Mouse (Mus musculus) forebrain, embryonic 13.5 days (tissue): ENCODE measurements around the gene Pigs. TPM values are rescaled to one million over a fixed set of nuclear protein-coding genes. Genes with fewer than 3 reads are reported as not detected.
A peak's percentile ranks its signal among the peaks of the same experiment; 100 is the strongest.

ENCODE experiments used
- ATAC-seq: fragments of 200-750 bp; cut with Nextera tagmentation; 2 replicates; pipeline ENCODE4 v1.8.0; 2017
- H3K27ac ChIP-seq: fragments of 300-500 bp; sonication (generic); 2 replicates; pipeline ENCODE4 v1.5.1; 2015; ENCODE audit warnings: inconsistent platforms, mild to moderate bottlenecking, moderate library complexity
- H3K27me3 ChIP-seq: fragments of 300-500 bp; sonication (generic); 2 replicates; pipeline ENCODE4 v1.6.1; 2015; ENCODE audit warnings: mild to moderate bottlenecking, inconsistent platforms
- H3K36me3 ChIP-seq: fragments of 300-500 bp; sonication (generic); 2 replicates; pipeline ENCODE4 v1.6.1; 2015; ENCODE audit warnings: mild to moderate bottlenecking, inconsistent platforms; ENCODE audit not compliant: poor library complexity, severe bottlenecking
- H3K4me1 ChIP-seq: fragments of 300-500 bp; sonication (generic); 2 replicates; pipeline ENCODE4 v1.6.1; 2015; ENCODE audit warnings: inconsistent platforms
- H3K4me2 ChIP-seq: fragments of 300-500 bp; sonication (generic); 2 replicates; pipeline ENCODE4 v1.6.1; 2015; ENCODE audit warnings: inconsistent platforms, mild to moderate bottlenecking, moderate library complexity
- H3K4me3 ChIP-seq: fragments of 300-500 bp; sonication (generic); 2 replicates; pipeline ENCODE4 v1.5.1; 2015; ENCODE audit warnings: mild to moderate bottlenecking, inconsistent platforms
- H3K9ac ChIP-seq: fragments of 300-500 bp; sonication (generic); 2 replicates; pipeline ENCODE4 v1.6.1; 2015; ENCODE audit warnings: mild to moderate bottlenecking, inconsistent platforms
- H3K9me3 ChIP-seq: fragments of 300-500 bp; sonication (generic); replicated peaks from 2 replicates; pipeline ENCODE4 v1.6.1; 2016; ENCODE audit warnings: inconsistent platforms
- WGBS: fragments of 180-500 bp; shearing (Covaris S2); methylation state at CpG from one replicate; pipeline ENCODE4 v1.1.7; 2015; 5-methylcytosine and 5-hydroxymethylcytosine counted together
- polyA plus RNA-seq: library from polyadenylated mRNA; unstranded; fragments of >200 nt; fragmentation: Nextera tagmentation; extraction: Ambion mirVana; gene quantifications from 2 replicates; pipeline ENCODE4 v1.2.1, GENCODE M21; 2015

Gene Pigs
- polyA plus RNA-seq, 1 experiment from 2014 or later: 55.0 TPM

DNA sequence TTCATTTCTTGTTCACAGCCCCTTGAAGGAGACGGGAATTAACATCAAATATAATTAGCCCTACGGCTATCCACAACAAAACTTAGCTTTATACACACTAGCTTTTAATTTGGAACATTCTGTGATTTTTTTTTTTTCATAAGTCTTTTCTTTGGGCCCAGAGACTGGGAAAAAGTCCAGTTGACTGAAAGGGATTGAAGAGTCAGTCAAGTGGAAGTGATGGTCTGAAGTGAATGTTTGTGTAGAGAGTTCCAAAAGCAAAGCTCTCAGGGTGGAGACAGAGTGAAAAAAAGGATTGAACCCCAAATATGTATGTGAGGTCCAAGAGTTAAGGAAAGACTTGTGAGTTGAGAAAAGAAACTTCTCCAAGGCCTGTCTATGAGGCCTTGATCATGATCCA lies 9.8 kb upstream of the Pigs start:
- Histone ChIP-seq H3K9me3 (no peaks in the 10 kb centered on the region), H3K27ac (peak overlapping the region; percentile 58; the same call in 1 of the 2 replicates), H3K4me3 (no peak overlapping the region), H3K4me2 (no peak overlapping the region), H3K9ac (no peak overlapping the region), H3K36me3 (peaks cover 84% of the 10 kb centered on the region), H3K27me3 (no peaks in the 10 kb centered on the region), H3K4me1 (peaks cover 34% of the 10 kb centered on the region)
- WGBS: 50% methylated on average over 2 of the region's 2 CpGs
- no peak for ATAC-seq

- peak; percentile 71 for ATAC-seq
- Histone ChIP-seq H3K27ac (peak overlapping the region; percentile 90), H3K4me3 (peak overlapping the region; percentile 35)
Measured at GRCm38 (mm10) chr11:78322076-78322831, 6.0 kb upstream of the Pigs start.

DNA sequence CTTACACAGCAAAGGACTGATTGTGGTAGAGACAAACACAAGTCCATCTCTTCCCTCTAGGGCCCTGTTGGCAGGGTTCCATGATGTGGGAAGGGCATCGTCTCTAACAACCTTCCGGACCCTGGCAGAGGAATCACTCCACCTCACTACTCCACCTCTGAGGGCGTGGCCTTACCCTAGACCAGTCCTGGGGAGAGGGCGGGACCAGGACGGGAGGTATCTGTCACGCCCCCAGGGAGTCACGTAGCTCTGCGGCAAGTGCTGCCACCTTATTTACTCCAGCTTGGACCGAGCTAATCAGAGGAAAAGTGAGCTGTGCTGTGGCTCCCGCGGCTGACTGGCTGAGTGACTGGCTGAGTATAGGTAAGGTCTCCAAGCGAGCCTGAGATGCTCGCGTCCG lies 5.4 kb upstream of the Pigs start, which contains the start of gene Aldoc:
TSS of gene Aldoc (plus strand) at position 109 of the 400 bp plus-strand sequence.
- Histone ChIP-seq H3K4me1 (peaks cover 49% of the 10 kb centered on the region), H3K27ac (peak within 1 kb of the TSS; percentile 90), H3K9ac (peak within 1 kb of the TSS; percentile 47), H3K27me3 (no peaks in the 10 kb centered on the region), H3K4me2 (peak within 1 kb of the TSS; percentile 54), H3K36me3 (peaks cover 56% of the 10 kb centered on the region), H3K9me3 (no peaks in the 10 kb centered on the region), H3K4me3 (peak within 1 kb of the TSS; percentile 35)
- peak; percentile 88 for ATAC-seq
- 8% methylated on average over 15 of the region's 15 CpGs for WGBS

More at GRCm38 (mm10) chr11:78322076-78322831, 6.0 kb upstream of the Pigs start:
- H3K36me3 ChIP-seq: peaks cover 62% of the 10 kb centered on the region
- no peaks in the 10 kb centered on the region for H3K9me3 ChIP-seq
- H3K27me3 ChIP-seq: no peaks in the 10 kb centered on the region
- WGBS: 42% methylated on average over 2 of the region's 2 CpGs
- H3K9ac ChIP-seq: no peak overlapping the region
- H3K4me1 ChIP-seq: peaks cover 55% of the 10 kb centered on the region
- H3K4me2 ChIP-seq: peak overlapping the region; percentile 54

DNA sequence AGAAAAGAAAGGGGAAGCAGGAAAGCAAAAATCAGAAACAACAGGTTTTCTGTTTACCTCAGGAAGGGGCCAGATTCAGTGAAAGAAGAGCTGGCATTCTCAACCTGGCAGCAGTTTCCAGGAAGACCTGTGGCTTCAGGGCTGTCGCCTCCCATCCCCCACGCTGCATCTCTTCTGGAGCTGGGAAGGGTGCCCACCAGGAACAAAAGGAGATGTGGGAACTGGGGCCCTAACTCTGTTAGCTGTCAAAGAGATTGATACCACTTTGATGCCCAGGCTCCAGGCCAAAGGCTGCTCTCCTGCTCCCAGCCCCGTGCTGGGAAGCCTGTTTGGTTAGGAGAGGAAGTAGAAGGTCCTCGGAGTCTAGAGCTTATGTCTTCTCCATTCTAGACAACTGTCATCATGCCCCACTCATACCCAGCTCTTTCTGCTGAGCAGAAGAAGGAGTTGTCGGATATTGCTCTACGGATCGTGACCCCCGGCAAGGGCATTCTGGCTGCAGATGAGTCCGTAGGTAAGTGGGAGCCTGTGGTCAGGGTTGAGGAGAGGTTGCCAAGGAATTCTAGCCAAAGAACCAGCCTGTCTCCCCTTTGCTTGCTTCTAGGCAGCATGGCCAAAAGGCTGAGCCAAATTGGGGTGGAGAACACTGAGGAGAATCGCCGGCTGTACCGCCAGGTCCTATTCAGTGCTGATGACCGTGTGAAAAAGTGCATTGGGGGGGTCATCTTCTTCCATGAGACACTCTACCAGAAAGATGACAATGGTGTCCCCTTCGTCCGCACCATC lies 4.0 kb upstream of the Pigs start:
- no peak for ATAC-seq
- Histone ChIP-seq H3K4me1 (peaks cover 50% of the 10 kb centered on the region), H3K4me2 (peak overlapping the region; percentile 54), H3K27me3 (no peaks in the 10 kb centered on the region), H3K4me3 (peak overlapping the region; percentile 35), H3K27ac (peak overlapping the region; percentile 90), H3K9me3 (no peaks in the 10 kb centered on the region), H3K9ac (no peak overlapping the region), H3K36me3 (peaks cover 43% of the 10 kb centered on the region)
- WGBS: 70% methylated on average over 15 of the region's 15 CpGs

DNA sequence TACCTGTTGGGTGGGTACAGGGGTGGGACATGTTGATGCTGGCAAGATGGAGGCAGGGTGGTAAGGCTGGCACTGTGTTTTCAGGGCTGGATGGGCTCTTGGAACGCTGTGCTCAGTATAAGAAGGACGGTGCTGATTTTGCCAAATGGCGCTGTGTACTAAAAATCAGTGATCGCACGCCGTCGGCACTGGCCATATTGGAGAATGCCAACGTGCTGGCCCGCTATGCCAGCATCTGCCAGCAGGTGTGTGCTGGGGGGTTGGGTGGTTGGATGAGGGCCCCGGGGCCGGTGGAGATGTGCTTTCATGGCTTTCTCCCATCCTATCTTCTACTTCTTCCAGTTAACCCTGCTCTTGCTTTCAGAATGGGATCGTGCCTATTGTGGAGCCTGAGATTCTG lies 3.2 kb upstream of the Pigs start:
- Histone ChIP-seq H3K36me3 (peaks cover 36% of the 10 kb centered on the region), H3K4me2 (peak overlapping the region; percentile 54), H3K4me1 (peaks cover 56% of the 10 kb centered on the region), H3K9ac (no peak overlapping the region), H3K27me3 (no peaks in the 10 kb centered on the region), H3K9me3 (no peaks in the 10 kb centered on the region), H3K27ac (0 out of 2 replicates have a peak overlapping the region, but pooled peaks have one; percentile 69), H3K4me3 (peak overlapping the region; percentile 35; the same call in 1 of the 2 replicates)
- no peak for ATAC-seq
- WGBS: 97% methylated on average over 12 of the region's 12 CpGs

DNA sequence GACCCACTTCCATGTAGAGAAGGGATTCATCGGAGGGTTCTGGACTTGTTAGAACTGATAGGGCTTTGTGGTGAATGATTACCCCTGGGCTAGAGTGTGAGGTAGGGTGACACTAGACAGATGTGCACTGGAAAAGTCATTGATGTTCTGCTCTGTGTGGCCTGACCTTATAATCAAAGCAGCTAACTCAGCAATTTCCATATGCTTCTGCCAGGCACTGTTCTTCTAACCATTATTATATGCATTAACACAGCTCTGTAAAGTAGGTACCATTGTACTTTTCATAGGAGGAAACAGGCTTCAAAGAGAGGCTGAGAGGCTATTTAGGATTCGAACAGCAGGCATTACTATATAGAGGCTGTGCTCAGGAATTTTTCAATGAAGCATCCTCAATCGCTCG lies 1.0 kb upstream of the Pigs start:
- Histone ChIP-seq H3K36me3 (peaks cover 18% of the 10 kb centered on the region), H3K4me1 (peaks cover 44% of the 10 kb centered on the region)

DNA sequence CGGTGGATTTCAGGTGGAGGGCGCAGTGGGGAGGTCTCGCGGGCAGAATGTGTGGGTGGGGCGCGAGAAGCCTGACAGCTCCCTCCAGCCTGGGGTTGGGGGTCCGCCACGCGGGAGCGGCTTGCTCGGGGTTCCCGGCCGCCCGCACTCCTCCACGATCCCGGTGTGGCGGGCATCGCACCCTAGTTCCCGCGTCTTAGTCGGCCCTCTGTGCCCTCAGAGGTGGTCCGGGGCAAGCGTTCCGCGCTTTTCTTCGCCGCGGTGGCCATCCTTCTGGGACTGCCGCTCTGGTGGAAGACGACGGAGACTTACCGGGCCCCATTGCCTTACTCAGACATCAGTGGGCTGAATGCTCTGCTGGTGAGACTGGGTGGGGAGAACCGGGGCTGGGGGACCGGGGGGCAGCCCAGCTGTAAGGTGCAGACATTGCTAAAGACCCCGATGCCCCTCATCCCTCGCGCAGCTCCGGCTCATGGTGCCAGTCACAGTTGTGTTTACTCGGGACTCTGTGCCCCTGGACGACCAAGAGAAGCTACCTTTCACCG lies 369 bp downstream of the Pigs start:
- Histone ChIP-seq H3K9me3 (no peaks in the 10 kb centered on the region), H3K4me2 (peak overlapping the region; percentile 97), H3K4me3 (peak overlapping the region; percentile 79), H3K9ac (peak overlapping the region; percentile 90), H3K27ac (0 out of 2 replicates have a peak overlapping the region, but pooled peaks have one; percentile 7), H3K4me1 (peaks cover 31% of the 10 kb centered on the region), H3K36me3 (peaks cover 31% of the 10 kb centered on the region), H3K27me3 (no peaks in the 10 kb centered on the region)
- peak; percentile 62 for ATAC-seq
- WGBS: under 1% methylated on average over 29 of the region's 41 CpGs

More for the DNA sequence above, 1.0 kb upstream of the Pigs start:
- H3K27me3 ChIP-seq: no peaks in the 10 kb centered on the region
- no peak overlapping the region for H3K4me2 ChIP-seq
- H3K9ac ChIP-seq: no peak overlapping the region
- H3K4me3 ChIP-seq: no peak overlapping the region; the same call in 1 of the 2 replicates
- H3K9me3 ChIP-seq: no peaks in the 10 kb centered on the region
- 92% methylated on average over 4 of the region's 4 CpGs for WGBS
- no peak for ATAC-seq
- H3K27ac ChIP-seq: no peak overlapping the region

DNA sequence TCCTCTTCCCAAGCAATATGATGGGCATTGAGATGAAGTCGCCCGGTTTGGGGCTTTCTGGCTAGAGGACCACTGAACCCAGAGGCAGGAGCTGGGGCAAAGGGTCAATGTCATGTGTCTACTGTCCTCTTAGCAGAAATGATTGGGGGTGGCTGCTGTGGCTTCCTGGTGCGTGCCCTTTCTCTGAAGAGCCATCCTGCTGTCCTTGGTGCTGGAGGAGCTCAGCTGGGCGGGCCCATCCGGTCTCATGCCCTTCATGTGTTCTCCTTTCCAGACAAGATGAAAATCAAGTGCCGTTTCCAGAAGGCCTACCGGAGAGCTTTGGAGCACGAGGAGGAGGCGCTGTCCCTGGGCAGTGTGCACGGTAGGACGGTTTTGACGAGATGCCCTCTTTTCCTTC lies 4.5 kb downstream of the Pigs start:
- Histone ChIP-seq H3K27ac (no peak overlapping the region), H3K4me1 (peaks cover 12% of the 10 kb centered on the region), H3K9ac (no peak overlapping the region), H3K4me3 (no peak overlapping the region), H3K36me3 (peaks cover 55% of the 10 kb centered on the region), H3K9me3 (no peaks in the 10 kb centered on the region), H3K27me3 (no peaks in the 10 kb centered on the region), H3K4me2 (no peak overlapping the region)
- WGBS: 96% methylated on average over 12 of the region's 12 CpGs
- ATAC-seq: no peak

- WGBS: 92% methylated on average over 5 of the region's 5 CpGs
Measured at GRCm38 (mm10) chr11:78333992-78334391, 5.8 kb downstream of the Pigs start.

DNA sequence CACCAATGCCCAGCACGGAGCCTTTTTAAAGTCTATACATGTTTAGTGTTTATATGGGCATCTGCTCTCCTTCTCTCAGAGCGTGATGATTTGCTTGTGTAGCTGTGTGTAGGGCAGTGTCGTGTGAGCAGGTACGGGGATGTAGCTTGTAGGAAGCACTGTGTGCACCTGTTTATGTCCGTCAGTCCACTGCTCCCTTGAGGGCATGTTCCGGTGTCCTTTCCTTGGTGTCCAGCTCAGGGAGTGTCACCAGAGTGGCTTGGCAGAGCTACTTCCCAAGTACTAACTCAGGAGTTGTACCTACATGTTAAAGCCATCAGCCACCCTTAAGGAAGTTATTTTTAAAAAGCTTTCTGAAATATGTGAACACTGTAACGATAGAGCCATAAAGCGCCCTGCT lies 8.8 kb downstream of the Pigs start:
- 94% methylated on average over 8 of the region's 8 CpGs for WGBS
- H3K27me3 ChIP-seq: no peaks in the 10 kb centered on the region
- H3K4me1 ChIP-seq: no peaks in the 10 kb centered on the region
- no peak overlapping the region for H3K27ac ChIP-seq
- H3K9ac ChIP-seq: no peak overlapping the region
- peaks cover 96% of the 10 kb centered on the region for H3K36me3 ChIP-seq
- H3K4me2 ChIP-seq: no peak overlapping the region
- no peaks in the 10 kb centered on the region for H3K9me3 ChIP-seq
- no peak overlapping the region for H3K4me3 ChIP-seq
- ATAC-seq: no peak

More at GRCm38 (mm10) chr11:78333992-78334391, 5.8 kb downstream of the Pigs start:
- ATAC-seq: no peak
- Histone ChIP-seq H3K27me3 (no peaks in the 10 kb centered on the region), H3K36me3 (peaks cover 67% of the 10 kb centered on the region), H3K4me3 (no peak overlapping the region), H3K9ac (no peak overlapping the region), H3K27ac (no peak overlapping the region), H3K4me1 (peaks cover 8% of the 10 kb centered on the region), H3K9me3 (no peaks in the 10 kb centered on the region), H3K4me2 (no peak overlapping the region)

GRCm38 (mm10) chr11:78341702-78342101 lies 13.5 kb downstream of the Pigs start:
- no peak overlapping the region for H3K9ac ChIP-seq
- H3K27ac ChIP-seq: no peak overlapping the region
- H3K4me3 ChIP-seq: no peak overlapping the region
- no peak overlapping the region for H3K4me2 ChIP-seq
- no peaks in the 10 kb centered on the region for H3K27me3 ChIP-seq
- ATAC-seq: no peak
- peaks cover 50% of the 10 kb centered on the region for H3K36me3 ChIP-seq
- WGBS: 89% methylated on average over 12 of the region's 12 CpGs
- H3K9me3 ChIP-seq: no peaks in the 10 kb centered on the region
- H3K4me1 ChIP-seq: peaks cover 35% of the 10 kb centered on the region
